Mouse (Mus musculus) cerebellum, adult 8-10 months (tissue): Measurements from ENCODE around the gene Pten.
"Not testable (repeated sequence)": the region's sequence is repeated elsewhere in the genome, so short reads cannot be mapped to it uniquely, and the experiment has no call there.

Experiments used
- DNase-seq: peaks from one replicate; pipeline ENCODE4 v3.0.0; 2022

Pten gene

GRCm38 (mm10) chr19:32818759-32819158 lies 61.5 kb downstream of the Pten start:
- no peak for DNase-seq

GRCm38 (mm10) chr19:32822959-32823358 lies 65.7 kb downstream of the Pten start:
- not testable (repeated sequence) for DNase-seq

GRCm38 (mm10) chr19:32826616-32827015 lies 69.3 kb downstream of the Pten start:
- no peak for DNase-seq

- no peak for DNase-seq
These were observed 72.6 kb downstream of the Pten start for GRCm38 (mm10) chr19:32829871-32830270.

GRCm38 (mm10) chr19:32831286-32831685 lies 74.0 kb downstream of the Pten start:
- no peak for DNase-seq

- DNase-seq, result no peak
These were observed 83.2 kb downstream of the Pten start for GRCm38 (mm10) chr19:32840491-32840890.

- no peak for DNase-seq
These were observed 87.2 kb downstream of the Pten start for GRCm38 (mm10) chr19:32844486-32844885.

- no peak for DNase-seq
These were observed 90.7 kb downstream of the Pten start for GRCm38 (mm10) chr19:32848041-32848440.

- DNase-seq, result no peak
These were observed 95.0 kb downstream of the Pten start for GRCm38 (mm10) chr19:32852306-32852705.

GRCm38 (mm10) chr19:32861675-32862575 lies 104.6 kb downstream of the Pten start:
- no peak for DNase-seq

- DNase-seq, result no peak
These were observed 109.5 kb downstream of the Pten start for GRCm38 (mm10) chr19:32866765-32867164.

- DNase-seq, result no peak
These were observed 110.0 kb downstream of the Pten start for GRCm38 (mm10) chr19:32867181-32867897.

GRCm38 (mm10) chr19:32868560-32868959 lies 111.3 kb downstream of the Pten start:
- no peak for DNase-seq

- DNase-seq, result no peak
These were observed 111.9 kb downstream of the Pten start for GRCm38 (mm10) chr19:32869053-32869680.

- DNase-seq, result no peak
These were observed 116.8 kb downstream of the Pten start for GRCm38 (mm10) chr19:32873904-32874637.
